18 mouse cellular contexts compared by ENCODE assay signal in the genomic region with DNA sequence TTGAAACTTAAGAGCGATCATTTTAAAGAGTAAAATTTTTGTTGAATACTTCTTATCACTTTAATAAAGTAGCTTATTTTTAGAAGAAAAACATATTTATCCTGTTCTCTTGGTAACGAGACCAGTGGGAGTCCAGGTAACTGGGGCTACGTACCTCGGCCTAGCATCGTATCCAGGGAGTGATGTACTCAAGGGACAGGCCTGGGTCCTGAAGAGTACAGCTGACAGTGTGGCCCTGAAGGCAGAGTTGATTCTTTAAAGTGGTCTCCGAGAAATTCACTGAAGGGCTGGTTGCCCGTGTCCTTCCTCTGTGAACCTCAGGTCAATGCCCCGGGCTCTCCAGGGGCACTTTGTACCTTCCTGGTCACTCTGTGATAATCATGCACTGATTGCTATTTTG.
"Had no signal": no experiment of that assay in that cellular context is flagged by ENCODE, and none has a peak within 500 bp of the region (broad histone marks: within the 10 kb centered on the region; RNA-seq: fewer than 3 reads in every experiment).

No protein-coding gene starts in this region.

- H3K9me3 ChIP-seq: limb, embryonic 15.5 days; midbrain, embryonic 12.5 days; neural tube, embryonic 12.5 days had no signal

- H3K9ac ChIP-seq: limb, embryonic 15.5 days; liver, embryonic 14.5 days; lung, embryonic 14.5 days; neural tube, embryonic 12.5 days had no signal

- DNase-seq: kidney, adult 9 months; kidney, postnatal 36 days; layer of hippocampus, adult 9-11 months; layer of hippocampus, postnatal 36 days; lung, embryonic 14.5 days; lung, postnatal 10 days; lung, postnatal 4 days; retina, postnatal 1 day; right cerebral cortex, postnatal 4 days; spleen, adult 18-20 months; thymus, adult 18-20 months; thymus, postnatal 14 days had no signal

- H3K4me3 ChIP-seq: limb, embryonic 15.5 days; midbrain, embryonic 12.5 days; myocyte; neural tube, embryonic 12.5 days had no signal

- H3K36me3 ChIP-seq: limb, embryonic 15.5 days; midbrain, embryonic 12.5 days; neural tube, embryonic 12.5 days had no signal

- H3K27ac ChIP-seq: kidney, postnatal 0 days; limb, embryonic 15.5 days; liver, embryonic 14.5 days; neural tube, embryonic 12.5 days had no signal

- H3K27me3 ChIP-seq: midbrain, embryonic 12.5 days; neural tube, embryonic 12.5 days had no signal

- H3K4me2 ChIP-seq: limb, embryonic 15.5 days; lung, embryonic 14.5 days had no signal
